Mouse (Mus musculus) megakaryocyte-erythroid progenitor cell, adult 5-6 weeks (primary cell): ENCODE results near the gene Zfhx3. TPM values are rescaled to one million over a fixed set of nuclear protein-coding genes. Genes with fewer than 3 reads are reported as not detected.

Experiments
- ATAC-seq: replicated peaks from 2 replicates; pipeline ENCODE4 v1.8.0; 2016; ENCODE audit warnings: mild to moderate bottlenecking, inconsistent platforms; ENCODE audit not compliant: severe bottlenecking, poor library complexity, low FRiP score, low TSS enrichment
- total RNA-seq, 2 experiments: library from RNA; stranded (forward) in 1 of 2; stranded (reverse) in 1 of 2; fragments of 200-1000, 215-1000 nt in 1 of 2; fragments of >200 nt in 1 of 2; fragmentation: Nextera tagmentation in 1 of 2; gene quantifications; 2 replicates each; pipeline ENCODE4 v1.2.3; 2014 to 2017

Gene Zfhx3
- total RNA-seq, 2 experiments from 2014 or later: 0.28 to 2.9 TPM

GRCm38 (mm10) chr8:108675001-108675525, 732.6 kb downstream of the Zfhx3 start:
- no peak for ATAC-seq

- no peak for ATAC-seq
These were observed 747.2 kb downstream of the Zfhx3 start for GRCm38 (mm10) chr8:108689694-108690093.

GRCm38 (mm10) chr8:108690576-108691455, 748.4 kb downstream of the Zfhx3 start:
- ATAC-seq: no peak

GRCm38 (mm10) chr8:108691456-108692238, 749.2 kb downstream of the Zfhx3 start:
- no peak for ATAC-seq

GRCm38 (mm10) chr8:108692239-108692627, 749.8 kb downstream of the Zfhx3 start:
- ATAC-seq: no peak

- ATAC-seq: no peak
These were observed 750.5 kb downstream of the Zfhx3 start for GRCm38 (mm10) chr8:108692669-108693665.

- ATAC-seq: no peak
These were observed 751.4 kb downstream of the Zfhx3 start for GRCm38 (mm10) chr8:108693841-108694240.

- no peak for ATAC-seq
These were observed 752.1 kb downstream of the Zfhx3 start for GRCm38 (mm10) chr8:108694516-108694915.

GRCm38 (mm10) chr8:108695242-108695880, 752.9 kb downstream of the Zfhx3 start:
- no peak for ATAC-seq

GRCm38 (mm10) chr8:108695938-108696630, 753.6 kb downstream of the Zfhx3 start:
- no peak for ATAC-seq

- no peak for ATAC-seq
These were observed 754.4 kb downstream of the Zfhx3 start for GRCm38 (mm10) chr8:108696631-108697410.

- no peak for ATAC-seq
These were observed 755.1 kb downstream of the Zfhx3 start for GRCm38 (mm10) chr8:108697589-108697988.

- ATAC-seq: no peak
These were observed 755.7 kb downstream of the Zfhx3 start for GRCm38 (mm10) chr8:108698101-108698660.

- no peak for ATAC-seq
These were observed 756.6 kb downstream of the Zfhx3 start for GRCm38 (mm10) chr8:108699011-108699410.

GRCm38 (mm10) chr8:108699454-108700345, 757.3 kb downstream of the Zfhx3 start:
- no peak for ATAC-seq
